Mouse (Mus musculus) telencephalon, adult 2 months (tissue): ENCODE measurements around the gene Tarsl2.

Experiments used
- DNase-seq: peaks from one replicate; pipeline ENCODE4 v3.0.0-alpha.2; 2011; ENCODE audit warnings: low read depth, low spot score

Tarsl2 gene

GRCm38 (mm10) chr7:65650662-65651061, 6.0 kb downstream of the Tarsl2 start:
- no peak for DNase-seq

GRCm38 (mm10) chr7:65657490-65658120, 12.9 kb downstream of the Tarsl2 start:
- no peak for DNase-seq

GRCm38 (mm10) chr7:65663225-65663790, 18.6 kb downstream of the Tarsl2 start:
- DNase-seq = no peak

GRCm38 (mm10) chr7:65663886-65664285, 19.2 kb downstream of the Tarsl2 start:
- peak; percentile 46 for DNase-seq

- DNase-seq = no peak
These were observed 22.8 kb downstream of the Tarsl2 start for GRCm38 (mm10) chr7:65667491-65667890.

GRCm38 (mm10) chr7:65678050-65678449, 33.4 kb downstream of the Tarsl2 start:
- DNase-seq = no peak

GRCm38 (mm10) chr7:65678900-65679595, 34.4 kb downstream of the Tarsl2 start:
- no peak for DNase-seq

- DNase-seq = no peak
These were observed 36.5 kb downstream of the Tarsl2 start for GRCm38 (mm10) chr7:65681166-65681565.

GRCm38 (mm10) chr7:65684256-65684835, 39.6 kb downstream of the Tarsl2 start:
- no peak for DNase-seq

GRCm38 (mm10) chr7:65686664-65687063, 42.0 kb downstream of the Tarsl2 start:
- no peak for DNase-seq

GRCm38 (mm10) chr7:65690869-65691268, 46.2 kb downstream of the Tarsl2 start, which contains the start of gene Tm2d3:
Tm2d3 (plus strand) TSS chr7:65691169.
- no peak for DNase-seq

GRCm38 (mm10) chr7:65691929-65692605, 47.4 kb downstream of the Tarsl2 start:
- DNase-seq = no peak

GRCm38 (mm10) chr7:65692883-65693282, 48.2 kb downstream of the Tarsl2 start:
- no peak for DNase-seq

- peak; percentile 46 for DNase-seq
These were observed 48.7 kb downstream of the Tarsl2 start for GRCm38 (mm10) chr7:65693301-65693821.

GRCm38 (mm10) chr7:65696450-65696849, 51.8 kb downstream of the Tarsl2 start:
- DNase-seq = no peak

- DNase-seq = no peak
These were observed 57.4 kb downstream of the Tarsl2 start for GRCm38 (mm10) chr7:65702076-65702475.

- DNase-seq = peak; percentile 68
These were observed 60.1 kb downstream of the Tarsl2 start for GRCm38 (mm10) chr7:65704818-65705242.

GRCm38 (mm10) chr7:65708506-65708905, 63.8 kb downstream of the Tarsl2 start:
- no peak for DNase-seq

GRCm38 (mm10) chr7:65710301-65710700, 65.6 kb downstream of the Tarsl2 start:
- no peak for DNase-seq

- no peak for DNase-seq
These were observed 69.1 kb downstream of the Tarsl2 start for GRCm38 (mm10) chr7:65713782-65714181.

- DNase-seq = no peak
These were observed 69.6 kb downstream of the Tarsl2 start for GRCm38 (mm10) chr7:65714304-65714703.

- DNase-seq = peak; percentile 5
These were observed 89.3 kb downstream of the Tarsl2 start for GRCm38 (mm10) chr7:65734024-65734423.
